1 mouse cellular context compared by ENCODE assay signal in genomic region chr3:145049820-145050219, GRCm38 (mm10).
A peak's percentile ranks its signal among the peaks of the same experiment; 100 is the strongest.
TF ChIP-seq lines count a peak whose summit lies in the region.

No protein-coding gene starts in this region.

TF ChIP-seq in MEL, 35 proteins besides CTCF, POLR2A, EP300 and RAD21 (continued from another document):
- TF ChIP-seq NRF1 (IDR thresholded peaks at IDR 0.05; ENCODE audit: insufficient read depth, low read depth, low read length, poor library complexity, severe bottlenecking) (no peak), TCF12 (IDR thresholded peaks at IDR 0.05; ENCODE audit: low read depth, low read length) (peak; percentile 97), ETS1 (IDR thresholded peaks at IDR 0.05; ENCODE audit: low read depth, low read length) (peak; percentile 92), ZNF384 (IDR thresholded peaks at IDR 0.05; ENCODE audit: low read depth, low read length) (0 out of 2 replicates have a peak, but pooled peaks have one; percentile 31), USF2 (IDR thresholded peaks at IDR 0.05; ENCODE audit: borderline replicate concordance in 1 of 2, insufficient read depth in 1 of 2, low read depth in 1 of 2, low read length in 2 of 2) (no peak), E2F4 (IDR thresholded peaks at IDR 0.05; ENCODE audit: borderline replicate concordance, low read depth, low read length) (no peak), GATA1 (IDR thresholded peaks at IDR 0.05; ENCODE audit: low read depth, low read length) (peak; percentile 99), MAX (IDR thresholded peaks at IDR 0.05; ENCODE audit: low read length) (peak; percentile 78), JUND (IDR thresholded peaks at IDR 0.05; ENCODE audit: low read depth, low read length) (peak; percentile 75; the same call in 1 of the 2 replicates), HCFC1 (IDR thresholded peaks at IDR 0.05; ENCODE audit: low read depth, low read length) (0 out of 2 replicates have a peak, but pooled peaks have one; percentile 51), ELF1 (IDR thresholded peaks at IDR 0.05; ENCODE audit: low read depth, low read length) (peak; percentile 48; the same call in 1 of the 2 replicates), MAFK (IDR thresholded peaks at IDR 0.05; ENCODE audit: borderline replicate concordance, low read depth, low read length) (peak; percentile 92), TBP (IDR thresholded peaks at IDR 0.05; ENCODE audit: low read depth, low read length) (0 out of 2 replicates have a peak, but pooled peaks have one; percentile 17), ZMIZ1 (IDR thresholded peaks at IDR 0.05; ENCODE audit: low read depth, low read length) (peak; percentile 59; the same call in 1 of the 2 replicates), KAT2A (conservative IDR thresholded peaks at IDR 0.05; ENCODE audit: low read depth, low read length) (peak; percentile 45)
